Mouse (Mus musculus): ENCODE results near the gene Glod4.

DNA sequence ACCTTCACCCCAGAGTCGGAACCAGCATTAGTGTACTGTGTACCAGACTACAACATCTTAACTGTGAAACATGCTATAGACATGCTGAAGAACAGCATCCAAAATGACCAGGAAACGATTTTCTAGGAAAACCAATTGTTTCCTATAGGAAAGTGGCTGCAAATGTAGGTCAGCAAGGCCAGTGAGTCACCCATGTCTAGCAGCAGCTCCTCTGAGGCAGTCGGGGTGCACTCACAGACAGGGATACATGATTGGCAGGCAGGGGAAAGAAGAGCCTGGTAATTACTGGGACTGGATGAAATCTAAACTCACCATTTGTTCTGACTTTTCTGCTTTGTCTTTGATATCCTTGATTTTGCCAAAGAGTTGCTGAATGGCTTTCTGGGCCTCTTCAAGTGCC lies 105.5 kb downstream of the Glod4 start:
- TF ChIP-seq CTCF (IDR thresholded peaks at IDR 0.05; ENCODE audit: extremely low read depth, insufficient read length, insufficient replicate concordance, low read depth, low read length), result no peak
- TF ChIP-seq POLR2A (IDR thresholded peaks at IDR 0.05; ENCODE audit: low read depth, low read length), result no peak

Measured in small intestine, adult 2 months (tissue).